Mouse (Mus musculus): ENCODE results near the gene Atad1.

GRCm38 (mm10) chr19:32643642-32644041 is 95.9 kb downstream of the Atad1 start:
- no peak for TF ChIP-seq GATA1 (IDR thresholded peaks at IDR 0.05; ENCODE audit: low read length)
- TF ChIP-seq TAL1 (IDR thresholded peaks at IDR 0.05; ENCODE audit: low read length) = no peak
